Mouse (Mus musculus): ENCODE results near the gene CN725425. TPM values are rescaled to one million over a fixed set of nuclear protein-coding genes. Genes with fewer than 3 reads are reported as not detected.

Gene CN725425
- polyA plus RNA-seq, 1 experiment from 2014 or later, result not detected

DNA sequence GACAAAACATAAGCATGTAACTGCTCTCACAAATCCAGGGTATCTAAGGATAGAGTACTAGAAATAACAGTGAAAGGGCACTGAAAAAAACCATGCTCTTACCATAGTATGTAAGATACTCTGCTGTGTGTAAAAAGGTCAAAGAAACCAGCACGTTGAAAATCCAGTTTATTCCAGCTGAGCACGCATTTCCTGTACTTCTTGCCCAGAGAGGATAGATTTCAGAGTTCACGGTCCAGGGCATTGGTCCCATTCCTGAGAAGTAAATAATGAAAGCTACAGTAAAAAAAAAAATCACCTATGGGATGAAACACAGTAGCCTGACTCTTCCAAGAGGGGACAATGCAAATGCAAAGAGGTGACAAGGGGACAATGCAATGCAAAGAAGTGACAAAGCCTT, 76.7 kb downstream of the CN725425 start:
- Histone ChIP-seq H3K27me3 (ENCODE audit: control insufficient read depth, insufficient read depth, low read length) (no peaks in the 10 kb centered on the region), H3K4me1 (ENCODE audit: control insufficient read depth, insufficient read depth, low read length) (no peaks in the 10 kb centered on the region), H3K4me3 (ENCODE audit: low read depth, low read length) (no peak overlapping the region), H3K36me3 (replicated peaks; ENCODE audit: control insufficient read depth, insufficient read depth, low read depth, low read length) (no peaks in the 10 kb centered on the region), H3K9ac (replicated peaks; ENCODE audit: low read length) (no peak overlapping the region), H3K9me3 (replicated peaks; ENCODE audit: control insufficient read depth, low read length) (no peaks in the 10 kb centered on the region), H3K27ac (replicated peaks; ENCODE audit: low read depth, low read length) (no peak overlapping the region), H3K4me2 (ENCODE audit: low read depth, low read length) (no peak overlapping the region)
- 58% methylated on average over 3 of the region's 3 CpGs for WGBS
- ATAC-seq (replicated peaks; ENCODE audit: insufficient number of reproducible peaks, low FRiP score, low TSS enrichment, low read depth), result no peak
- no peak for DNase-seq (ENCODE audit: low spot score)

DNA sequence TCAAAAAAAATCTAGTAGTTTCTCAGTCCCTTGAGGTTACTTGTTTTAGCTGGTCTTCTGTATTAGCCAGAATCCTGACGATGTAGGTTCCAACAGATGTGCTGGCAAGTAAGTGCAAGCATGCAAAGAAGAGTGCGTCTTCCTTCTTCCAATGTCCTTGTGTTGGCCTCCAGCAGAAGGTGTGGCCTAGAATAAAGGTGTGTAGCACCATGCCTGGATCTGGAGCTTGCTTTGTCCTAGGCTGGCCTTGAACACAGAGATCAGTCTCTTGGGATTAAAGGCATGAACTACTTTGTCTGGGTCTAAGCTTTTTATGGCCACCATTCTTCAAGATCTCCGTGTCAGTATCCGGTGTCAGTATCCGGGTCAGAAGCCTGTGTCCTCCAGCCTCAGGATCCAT, 80.3 kb downstream of the CN725425 start:
- no peaks in the 10 kb centered on the region for H3K27me3 ChIP-seq (ENCODE audit: control insufficient read depth, insufficient read depth, low read length)
- no peak overlapping the region for H3K4me3 ChIP-seq (ENCODE audit: low read depth, low read length)
- no peaks in the 10 kb centered on the region for H3K9me3 ChIP-seq (replicated peaks; ENCODE audit: control insufficient read depth, low read length)
- 96% methylated on average over 5 of the region's 5 CpGs for WGBS
- ATAC-seq (replicated peaks; ENCODE audit: insufficient number of reproducible peaks, low FRiP score, low TSS enrichment, low read depth) (no peak), DNase-seq (ENCODE audit: low spot score) (no peak)
- H3K4me2 ChIP-seq (ENCODE audit: low read depth, low read length), result no peak overlapping the region
- no peak overlapping the region for H3K27ac ChIP-seq (replicated peaks; ENCODE audit: low read depth, low read length)
- H3K9ac ChIP-seq (replicated peaks; ENCODE audit: low read length), result no peak overlapping the region
- H3K4me1 ChIP-seq (ENCODE audit: control insufficient read depth, insufficient read depth, low read length), result no peaks in the 10 kb centered on the region
- H3K36me3 ChIP-seq (replicated peaks; ENCODE audit: control insufficient read depth, insufficient read depth, low read depth, low read length), result no peaks in the 10 kb centered on the region

DNA sequence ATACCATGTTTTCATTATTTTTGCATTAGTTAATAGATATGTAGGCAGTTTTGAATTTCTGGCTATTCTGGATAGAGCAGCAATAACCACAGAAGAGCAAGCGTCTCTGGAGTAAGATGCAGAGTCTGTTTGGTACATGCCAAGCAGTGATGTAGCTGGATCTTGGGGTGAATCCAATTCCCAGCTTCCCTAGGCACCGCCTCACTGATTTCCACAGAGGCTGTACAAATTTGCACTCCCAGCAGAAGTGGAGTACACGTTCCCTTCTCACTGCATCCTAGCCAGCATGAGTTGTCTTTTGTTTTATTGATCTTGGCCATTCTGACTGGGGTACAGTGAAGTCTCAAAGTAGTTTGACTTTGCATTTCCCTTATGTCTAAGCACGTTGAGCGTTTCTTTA, 82.2 kb downstream of the CN725425 start:
- Histone ChIP-seq H3K27ac (replicated peaks; ENCODE audit: low read depth, low read length) (no peak overlapping the region), H3K27me3 (ENCODE audit: control insufficient read depth, insufficient read depth, low read length) (no peaks in the 10 kb centered on the region), H3K4me3 (ENCODE audit: low read depth, low read length) (no peak overlapping the region), H3K36me3 (replicated peaks; ENCODE audit: control insufficient read depth, insufficient read depth, low read depth, low read length) (no peaks in the 10 kb centered on the region), H3K9ac (replicated peaks; ENCODE audit: low read length) (no peak overlapping the region), H3K9me3 (replicated peaks; ENCODE audit: control insufficient read depth, low read length) (no peaks in the 10 kb centered on the region), H3K4me1 (ENCODE audit: control insufficient read depth, insufficient read depth, low read length) (no peaks in the 10 kb centered on the region), H3K4me2 (ENCODE audit: low read depth, low read length) (no peak overlapping the region)
- DNase-seq (ENCODE audit: low spot score), result no peak
- 84% methylated on average over 5 of the region's 5 CpGs for WGBS
- ATAC-seq (replicated peaks; ENCODE audit: insufficient number of reproducible peaks, low FRiP score, low TSS enrichment, low read depth), result no peak

DNA sequence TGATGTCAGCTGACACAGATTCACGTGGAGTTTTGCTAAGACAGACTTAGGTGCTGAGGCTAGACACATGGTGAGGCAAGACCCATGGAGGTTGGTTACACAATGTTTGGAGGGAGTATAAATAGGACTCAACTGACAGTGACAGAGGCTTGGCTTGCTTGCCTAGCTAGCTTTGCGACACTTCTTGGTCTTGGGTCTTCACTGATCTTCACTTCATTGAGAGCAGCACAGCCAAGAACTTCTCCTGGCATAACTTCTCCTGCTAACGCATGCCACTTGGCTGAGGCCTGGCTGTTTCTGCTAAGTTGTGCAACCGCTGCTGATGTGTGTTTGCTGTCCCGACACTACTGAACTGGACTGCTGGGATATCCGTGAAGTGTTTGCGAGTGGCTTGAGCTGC, 83.5 kb downstream of the CN725425 start:
- Histone ChIP-seq H3K9ac (replicated peaks; ENCODE audit: low read length) (no peak overlapping the region), H3K27me3 (ENCODE audit: control insufficient read depth, insufficient read depth, low read length) (no peaks in the 10 kb centered on the region), H3K36me3 (replicated peaks; ENCODE audit: control insufficient read depth, insufficient read depth, low read depth, low read length) (no peaks in the 10 kb centered on the region), H3K27ac (replicated peaks; ENCODE audit: low read depth, low read length) (no peak overlapping the region), H3K4me1 (ENCODE audit: control insufficient read depth, insufficient read depth, low read length) (no peaks in the 10 kb centered on the region), H3K4me3 (ENCODE audit: low read depth, low read length) (no peak overlapping the region), H3K9me3 (replicated peaks; ENCODE audit: control insufficient read depth, low read length) (no peaks in the 10 kb centered on the region), H3K4me2 (ENCODE audit: low read depth, low read length) (no peak overlapping the region)
- ATAC-seq (replicated peaks; ENCODE audit: insufficient number of reproducible peaks, low FRiP score, low TSS enrichment, low read depth) (no peak), DNase-seq (ENCODE audit: low spot score) (no peak)
- WGBS, result 90% methylated on average over 7 of the region's 7 CpGs

DNA sequence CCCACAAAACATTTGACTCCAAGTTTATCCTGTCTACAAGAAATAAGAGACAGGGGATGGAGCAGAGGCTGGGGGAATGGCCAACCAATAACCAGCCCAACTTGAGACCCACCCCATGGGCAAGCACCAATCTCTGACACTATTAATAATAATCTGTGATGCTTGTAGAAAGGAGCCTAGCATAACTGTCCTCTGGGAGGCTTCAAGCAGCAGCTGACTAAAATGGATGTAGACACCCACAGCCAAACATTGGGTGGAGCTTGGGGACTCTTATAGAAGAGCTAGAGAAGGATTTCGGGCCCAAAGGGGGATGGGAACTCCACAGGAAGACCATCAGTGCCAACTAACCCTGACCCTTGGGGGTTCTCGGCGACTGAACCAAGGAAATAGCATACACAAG, 84.1 kb downstream of the CN725425 start:
- Histone ChIP-seq H3K36me3 (replicated peaks; ENCODE audit: control insufficient read depth, insufficient read depth, low read depth, low read length) (no peaks in the 10 kb centered on the region), H3K4me3 (ENCODE audit: low read depth, low read length) (no peak overlapping the region), H3K9me3 (replicated peaks; ENCODE audit: control insufficient read depth, low read length) (no peaks in the 10 kb centered on the region), H3K27me3 (ENCODE audit: control insufficient read depth, insufficient read depth, low read length) (no peaks in the 10 kb centered on the region), H3K27ac (replicated peaks; ENCODE audit: low read depth, low read length) (no peak overlapping the region), H3K4me2 (ENCODE audit: low read depth, low read length) (no peak overlapping the region), H3K9ac (replicated peaks; ENCODE audit: low read length) (no peak overlapping the region), H3K4me1 (ENCODE audit: control insufficient read depth, insufficient read depth, low read length) (no peaks in the 10 kb centered on the region)
- WGBS, result 82% methylated on average over 3 of the region's 3 CpGs
- ATAC-seq (replicated peaks; ENCODE audit: insufficient number of reproducible peaks, low FRiP score, low TSS enrichment, low read depth) (no peak), DNase-seq (ENCODE audit: low spot score) (no peak)

- no peak overlapping the region for H3K9ac ChIP-seq (replicated peaks; ENCODE audit: low read length)
- no peaks in the 10 kb centered on the region for H3K4me1 ChIP-seq (ENCODE audit: control insufficient read depth, insufficient read depth, low read length)
- no peaks in the 10 kb centered on the region for H3K9me3 ChIP-seq (replicated peaks; ENCODE audit: control insufficient read depth, low read length)
- DNase-seq (ENCODE audit: low spot score) (no peak), ATAC-seq (replicated peaks; ENCODE audit: insufficient number of reproducible peaks, low FRiP score, low TSS enrichment, low read depth) (no peak)
- no peak overlapping the region for H3K4me3 ChIP-seq (ENCODE audit: low read depth, low read length)
- H3K4me2 ChIP-seq (ENCODE audit: low read depth, low read length), result no peak overlapping the region
- H3K27ac ChIP-seq (replicated peaks; ENCODE audit: low read depth, low read length), result no peak overlapping the region
- H3K27me3 ChIP-seq (ENCODE audit: control insufficient read depth, insufficient read depth, low read length), result no peaks in the 10 kb centered on the region
- no peaks in the 10 kb centered on the region for H3K36me3 ChIP-seq (replicated peaks; ENCODE audit: control insufficient read depth, insufficient read depth, low read depth, low read length)
- WGBS, result 84% methylated on average over 11 of the region's 11 CpGs
These were observed 100.1 kb downstream of the CN725425 start for GRCm38 (mm10) chr15:91299319-91299835.

DNA sequence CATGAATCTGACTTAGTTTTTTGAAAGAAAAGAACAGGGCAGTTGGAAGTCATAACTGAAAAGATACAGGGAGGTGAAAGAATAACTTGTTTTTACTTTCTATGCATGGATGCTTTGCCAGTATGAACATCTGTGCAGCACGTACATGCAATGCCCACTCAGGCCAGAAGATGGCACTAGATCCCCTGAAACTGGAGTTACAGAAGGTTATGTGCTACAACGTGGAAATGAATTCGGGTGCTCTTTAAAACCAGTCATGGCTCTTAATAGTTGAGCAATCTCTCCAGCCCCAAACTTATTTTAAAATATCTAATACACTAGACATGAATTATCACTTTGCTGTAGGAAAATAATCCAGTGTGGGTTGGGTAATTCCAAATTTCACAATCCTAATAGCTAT, 102.1 kb downstream of the CN725425 start:
- no peak overlapping the region for H3K4me2 ChIP-seq (ENCODE audit: low read depth, low read length)
- DNase-seq (ENCODE audit: low spot score), result peak; percentile 90
- H3K4me3 ChIP-seq (ENCODE audit: low read depth, low read length), result no peak overlapping the region
- H3K36me3 ChIP-seq (replicated peaks; ENCODE audit: control insufficient read depth, insufficient read depth, low read depth, low read length), result no peaks in the 10 kb centered on the region
- H3K4me1 ChIP-seq (ENCODE audit: control insufficient read depth, insufficient read depth, low read length), result no peaks in the 10 kb centered on the region
- H3K27ac ChIP-seq (replicated peaks; ENCODE audit: low read depth, low read length), result no peak overlapping the region
- no peak overlapping the region for H3K9ac ChIP-seq (replicated peaks; ENCODE audit: low read length)
- ATAC-seq (replicated peaks; ENCODE audit: insufficient number of reproducible peaks, low FRiP score, low TSS enrichment, low read depth), result no peak
- H3K27me3 ChIP-seq (ENCODE audit: control insufficient read depth, insufficient read depth, low read length), result no peaks in the 10 kb centered on the region
- 9% methylated on average over 3 of the region's 3 CpGs for WGBS
- no peaks in the 10 kb centered on the region for H3K9me3 ChIP-seq (replicated peaks; ENCODE audit: control insufficient read depth, low read length)

DNA sequence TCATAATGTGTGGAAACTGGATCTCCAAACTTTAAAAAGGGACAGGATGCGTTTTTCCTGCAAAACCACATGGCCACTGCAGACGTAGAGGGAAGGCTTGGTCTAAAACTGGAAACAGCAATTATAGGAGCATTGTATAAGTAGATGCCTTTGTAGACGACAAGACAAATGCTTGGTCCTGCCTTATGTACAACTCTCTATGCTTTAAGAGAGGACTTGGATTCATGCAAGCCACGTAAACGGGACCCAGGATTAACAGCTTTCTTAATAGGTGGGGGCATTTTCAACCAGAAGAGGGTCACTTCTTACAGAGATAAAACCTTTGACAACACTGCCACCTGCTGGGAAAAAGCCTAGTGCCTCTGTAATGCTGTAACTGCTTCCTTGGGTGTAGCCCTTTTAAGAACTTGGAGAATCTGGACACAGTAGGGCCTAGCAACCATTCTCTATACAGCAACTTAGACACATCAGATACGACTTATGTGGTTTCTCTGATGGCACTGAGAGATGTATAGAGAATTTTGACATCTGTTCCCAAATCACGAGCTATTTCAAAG, 105.1 kb downstream of the CN725425 start:
- H3K4me2 ChIP-seq (ENCODE audit: low read depth, low read length), result no peak overlapping the region
- no peak overlapping the region for H3K27ac ChIP-seq (replicated peaks; ENCODE audit: low read depth, low read length)
- no peak overlapping the region for H3K9ac ChIP-seq (replicated peaks; ENCODE audit: low read length)
- H3K9me3 ChIP-seq (replicated peaks; ENCODE audit: control insufficient read depth, low read length), result no peaks in the 10 kb centered on the region
- no peaks in the 10 kb centered on the region for H3K4me1 ChIP-seq (ENCODE audit: control insufficient read depth, insufficient read depth, low read length)
- ATAC-seq (replicated peaks; ENCODE audit: insufficient number of reproducible peaks, low FRiP score, low TSS enrichment, low read depth) (peak; percentile 72; the same call in 1 of the 2 replicates), DNase-seq (ENCODE audit: low spot score) (peak; percentile 81)
- no peak overlapping the region for H3K4me3 ChIP-seq (ENCODE audit: low read depth, low read length)
- no peaks in the 10 kb centered on the region for H3K27me3 ChIP-seq (ENCODE audit: control insufficient read depth, insufficient read depth, low read length)
- 48% methylated on average over 7 of the region's 7 CpGs for WGBS
- no peaks in the 10 kb centered on the region for H3K36me3 ChIP-seq (replicated peaks; ENCODE audit: control insufficient read depth, insufficient read depth, low read depth, low read length)

All from embryonic facial prominence, embryonic 11.5 days (tissue).